Mouse (Mus musculus): ENCODE data around the gene Gga1.

Gene Gga1

DNA sequence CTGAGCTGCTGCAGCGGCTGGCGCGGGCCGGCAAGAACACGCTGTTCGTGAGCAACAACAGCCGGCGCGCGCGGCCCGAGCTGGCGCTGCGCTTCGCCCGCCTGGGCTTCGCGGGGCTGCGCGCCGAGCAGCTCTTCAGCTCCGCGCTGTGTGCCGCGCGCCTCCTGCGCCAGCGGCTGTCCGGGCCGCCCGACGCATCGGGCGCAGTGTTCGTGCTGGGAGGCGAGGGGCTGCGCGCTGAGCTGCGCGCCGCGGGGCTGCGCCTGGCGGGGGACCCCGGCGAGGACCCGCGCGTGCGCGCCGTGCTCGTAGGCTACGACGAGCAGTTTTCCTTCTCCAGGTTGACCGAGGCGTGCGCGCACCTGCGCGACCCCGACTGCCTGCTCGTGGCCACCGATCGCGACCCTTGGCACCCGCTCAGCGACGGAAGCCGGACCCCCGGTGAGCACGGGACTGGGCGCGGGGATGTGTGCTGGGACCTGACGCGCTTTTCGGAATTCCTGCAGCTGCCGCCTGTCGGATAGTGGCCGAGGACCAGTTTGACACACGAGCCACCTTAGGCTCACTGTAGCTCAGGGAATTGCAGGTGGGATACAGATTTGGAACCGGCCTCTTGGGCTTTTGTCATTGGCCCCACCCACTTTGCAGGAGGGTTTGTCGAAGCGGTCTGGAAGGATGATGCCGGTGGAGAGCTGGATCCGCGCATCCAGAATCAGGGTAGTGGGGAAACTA is 37.3 kb downstream of the Gga1 start:
- no peak for DNase-seq (ENCODE audit: low spot score)

- no peak for DNase-seq (ENCODE audit: low spot score)
Observed at GRCm38 (mm10) chr15:78914823-78915659, 38.1 kb downstream of the Gga1 start.

DNA sequence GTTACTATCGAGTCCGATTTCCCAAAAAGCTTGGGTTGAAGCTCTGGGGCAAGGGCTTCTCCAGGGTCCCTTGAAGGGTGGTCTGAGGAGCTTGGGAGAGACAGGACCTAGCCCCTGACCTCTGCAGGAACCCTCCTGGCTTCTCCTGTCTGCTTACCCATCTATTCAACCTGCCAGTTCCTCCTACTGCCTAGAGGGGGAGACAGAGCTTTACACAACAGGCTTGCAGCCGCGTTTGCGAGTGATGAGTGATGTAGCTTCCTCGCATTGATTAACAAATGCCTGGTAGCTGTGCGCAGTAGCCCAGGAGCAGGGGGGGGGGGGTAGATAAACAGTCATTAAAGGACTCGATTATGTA is 38.6 kb downstream of the Gga1 start:
- peak; percentile 81 for DNase-seq (ENCODE audit: low spot score)

DNA sequence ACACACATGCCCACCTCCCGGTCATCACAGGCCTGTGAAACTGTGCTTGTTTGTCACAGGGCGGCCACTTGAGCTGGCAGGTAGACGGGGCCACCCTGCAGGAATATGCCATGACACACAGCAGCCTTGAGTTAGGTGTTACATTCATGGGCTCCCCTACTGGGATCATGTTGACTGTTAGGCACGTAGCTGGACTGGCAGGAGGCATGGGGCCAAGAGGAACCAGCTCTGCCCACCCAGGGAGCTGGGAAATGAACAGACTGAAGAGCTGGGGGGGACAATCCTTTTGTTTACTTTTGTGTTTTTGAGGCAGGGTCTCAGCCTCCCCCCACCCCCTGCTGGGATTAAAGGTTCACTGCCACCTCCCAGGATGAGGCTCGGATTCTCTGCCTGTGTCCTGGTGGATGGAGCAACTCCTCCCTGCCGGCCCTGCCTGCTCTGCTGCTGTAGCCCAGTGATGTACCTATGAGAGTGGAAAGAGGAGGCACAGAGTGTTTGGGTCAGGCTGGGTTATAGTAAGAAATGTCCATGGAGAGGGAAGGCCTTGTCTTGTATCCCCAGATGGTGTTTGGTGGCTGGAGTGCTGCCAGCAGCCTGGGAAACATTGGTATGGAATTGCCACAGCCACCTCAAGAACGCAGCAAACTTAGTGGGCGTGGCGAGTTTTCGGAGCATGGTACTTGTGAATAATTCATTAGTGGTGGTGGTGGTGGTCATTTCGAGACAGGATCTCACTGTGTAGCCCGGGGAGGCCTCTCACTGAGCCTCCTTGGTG is 39.2 kb downstream of the Gga1 start:
- no peak for DNase-seq (ENCODE audit: low spot score)

DNA sequence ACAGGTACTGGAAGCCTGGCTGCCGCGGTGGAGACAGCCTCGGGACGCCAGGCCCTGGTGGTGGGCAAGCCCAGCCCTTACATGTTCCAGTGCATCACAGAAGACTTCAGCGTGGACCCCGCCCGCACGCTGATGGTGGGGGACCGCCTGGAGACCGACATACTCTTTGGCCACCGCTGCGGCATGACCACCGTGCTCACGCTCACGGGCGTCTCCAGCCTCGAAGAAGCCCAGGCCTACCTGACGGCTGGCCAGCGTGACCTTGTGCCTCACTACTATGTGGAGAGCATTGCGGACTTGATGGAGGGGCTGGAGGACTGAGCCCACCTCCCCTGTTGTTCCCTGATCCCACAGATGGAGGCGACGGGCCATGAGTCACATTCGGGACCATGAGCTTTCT is 41.1 kb downstream of the Gga1 start:
- no peak for DNase-seq (ENCODE audit: low spot score)

DNA sequence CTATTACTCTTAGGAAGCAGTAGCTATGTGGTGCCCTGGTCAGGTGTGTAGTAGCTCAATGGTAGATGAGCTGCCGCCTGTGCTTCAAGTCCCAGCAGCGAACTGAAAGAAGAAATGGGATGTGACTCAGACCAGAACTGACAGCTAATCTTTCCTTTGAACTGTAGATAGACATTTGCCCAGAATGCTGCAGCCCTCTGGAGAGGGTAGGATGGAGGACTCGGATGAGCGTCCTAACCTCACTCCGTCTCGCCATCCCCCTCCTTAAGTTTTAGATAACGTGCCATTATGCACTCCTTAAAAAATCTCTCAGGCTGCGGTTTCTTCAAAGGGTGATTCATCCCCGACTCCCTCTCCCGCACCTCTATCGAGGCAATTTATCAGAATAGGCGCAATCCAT is 42.9 kb downstream of the Gga1 start:
- DNase-seq (ENCODE audit: low spot score): no peak

- no peak for DNase-seq (ENCODE audit: low spot score)
Observed at GRCm38 (mm10) chr15:78922700-78923099, 45.7 kb downstream of the Gga1 start.

GRCm38 (mm10) chr15:78923585-78923984 is 46.6 kb downstream of the Gga1 start:
- DNase-seq (ENCODE audit: low spot score): peak; percentile 80

GRCm38 (mm10) chr15:78925129-78925528 is 48.1 kb downstream of the Gga1 start:
- DNase-seq (ENCODE audit: low spot score): no peak

DNA sequence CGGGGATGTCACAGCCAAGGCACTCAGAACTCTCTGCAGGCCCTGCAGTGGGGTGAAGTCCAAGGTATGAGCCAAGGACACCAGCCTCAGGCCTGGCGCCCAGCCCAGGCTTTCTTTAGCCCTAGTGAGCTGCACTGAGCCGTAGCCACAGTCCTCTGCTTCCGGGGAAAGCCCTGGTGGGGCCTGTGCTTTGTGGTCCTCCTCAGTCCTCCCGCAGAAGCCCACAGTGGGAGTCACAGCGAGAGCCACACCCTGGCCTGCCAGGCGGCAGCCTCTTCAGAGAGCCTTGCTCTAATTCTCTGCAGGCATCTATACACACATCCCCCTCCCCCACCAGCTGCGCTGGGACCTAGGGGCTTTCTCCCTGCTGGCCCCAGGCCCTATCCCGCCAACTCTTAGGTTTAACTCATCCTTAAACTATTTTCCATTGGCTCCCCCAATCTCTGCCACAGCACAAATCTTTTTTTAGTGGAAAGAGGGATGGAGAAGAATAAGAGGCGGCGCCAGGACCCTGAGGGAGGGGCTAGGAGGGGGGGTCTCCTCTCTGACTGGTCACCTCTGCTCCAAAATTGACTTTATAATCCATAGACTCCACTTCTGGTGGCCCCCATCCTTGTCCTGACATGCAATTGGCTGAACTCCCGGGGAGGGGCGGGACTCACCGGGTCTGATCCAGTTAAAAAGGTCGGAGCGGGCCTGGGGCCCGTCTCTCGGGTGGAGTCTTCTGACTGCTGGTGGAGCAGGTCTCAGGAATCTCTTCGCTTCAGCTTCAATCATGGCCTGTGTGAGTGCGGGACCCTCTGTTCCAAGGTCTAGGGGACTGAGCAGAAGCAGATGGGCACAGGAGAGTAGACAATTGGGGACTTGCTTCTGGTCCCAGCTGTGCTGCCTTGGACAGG is 49.3 kb downstream of the Gga1 start, which contains the start of gene Lgals1:
Lgals1 (plus strand) TSS at position 705 of the 899 bp plus-strand sequence.
- peak; percentile 53 for DNase-seq (ENCODE audit: low spot score)

DNA sequence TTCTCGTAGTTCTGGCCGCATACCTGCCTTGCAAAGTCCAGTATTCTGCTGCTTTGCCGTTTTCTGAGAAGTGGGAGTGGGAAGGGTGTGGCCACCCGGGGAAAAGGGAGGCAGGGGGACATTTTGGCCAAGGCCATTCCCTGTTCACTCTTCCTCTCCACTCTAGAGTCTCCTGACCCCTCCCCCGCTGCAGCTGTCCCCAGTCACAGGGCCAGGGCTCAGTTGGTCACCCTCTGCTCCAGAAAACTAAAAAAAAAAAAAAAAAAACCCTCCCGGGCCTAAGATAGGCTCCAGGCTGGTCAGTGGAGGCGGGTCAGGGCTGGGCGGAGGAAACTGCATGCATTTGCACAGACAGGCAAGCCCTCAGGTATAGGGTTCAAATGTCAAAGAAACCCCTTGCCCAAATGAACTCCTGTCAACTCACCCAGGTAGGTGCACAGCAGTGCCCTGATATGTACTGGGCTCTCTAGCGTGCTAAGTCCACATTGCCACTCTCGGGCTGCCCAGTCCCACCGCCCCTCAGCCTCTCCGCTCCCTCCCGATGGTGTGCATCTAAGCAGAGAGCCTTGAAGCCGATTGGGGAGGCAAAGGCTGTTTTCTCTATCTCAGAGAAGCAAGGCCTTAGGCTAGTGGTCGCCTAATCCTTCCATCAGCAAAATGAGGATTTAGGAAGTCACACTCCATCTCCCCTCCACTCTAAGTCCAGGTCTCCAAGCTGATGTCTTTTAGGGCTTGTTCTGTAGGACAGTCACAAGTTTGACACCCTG is 50.2 kb downstream of the Gga1 start:
- no peak for DNase-seq (ENCODE audit: low spot score)

DNA sequence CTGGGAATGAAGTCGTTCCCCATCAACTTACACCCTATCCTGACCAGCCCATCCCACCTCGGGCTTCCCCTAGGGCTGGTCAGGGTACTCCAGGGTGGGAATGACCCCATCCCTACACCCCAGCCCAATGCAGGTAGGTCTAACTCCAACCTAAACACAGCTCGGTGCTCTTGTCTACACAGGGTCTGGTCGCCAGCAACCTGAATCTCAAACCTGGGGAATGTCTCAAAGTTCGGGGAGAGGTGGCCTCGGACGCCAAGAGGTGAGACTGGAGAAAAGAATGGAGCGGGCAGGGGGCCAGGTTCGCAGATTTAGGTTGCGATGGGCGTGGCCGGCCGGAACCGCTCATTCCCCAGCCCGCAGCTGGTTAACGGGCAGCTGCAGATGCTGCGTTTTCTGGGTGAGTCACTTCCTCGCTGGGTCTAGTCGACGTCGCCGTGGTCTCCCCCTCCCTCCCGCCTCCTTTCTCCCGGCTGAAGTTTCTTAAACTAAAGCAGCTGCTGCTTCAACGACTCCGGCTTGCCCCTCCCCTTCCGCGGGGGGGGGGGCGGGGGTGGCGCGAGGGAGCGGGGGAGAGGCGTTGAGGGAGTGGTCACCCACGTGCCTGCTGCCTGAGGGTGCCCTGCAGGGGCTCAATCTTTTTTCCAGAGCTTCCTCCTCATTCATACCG is 50.9 kb downstream of the Gga1 start:
- peak; percentile 88 for DNase-seq (ENCODE audit: low spot score)

GRCm38 (mm10) chr15:78928539-78928938 is 51.5 kb downstream of the Gga1 start:
- no peak for DNase-seq (ENCODE audit: low spot score)

GRCm38 (mm10) chr15:78930192-78930706 is 53.3 kb downstream of the Gga1 start:
- DNase-seq (ENCODE audit: low spot score): no peak

- DNase-seq (ENCODE audit: low spot score): no peak
Observed at GRCm38 (mm10) chr15:78930801-78931426, 53.9 kb downstream of the Gga1 start.

GRCm38 (mm10) chr15:78931577-78931976 is 54.6 kb downstream of the Gga1 start:
- peak; percentile 84 for DNase-seq (ENCODE audit: low spot score)

GRCm38 (mm10) chr15:78934784-78935320 is 57.9 kb downstream of the Gga1 start, which contains the start of gene Nol12:
TSS of gene Nol12 (plus strand) at chr15:78934933.
- peak; percentile 85 for DNase-seq (ENCODE audit: low spot score)

GRCm38 (mm10) chr15:78936403-78936802 is 59.4 kb downstream of the Gga1 start:
- DNase-seq (ENCODE audit: low spot score): no peak

GRCm38 (mm10) chr15:78937311-78937710 is 60.3 kb downstream of the Gga1 start:
- DNase-seq (ENCODE audit: low spot score): no peak
